Mouse (Mus musculus): ENCODE measurements around the gene Kif26b. TPM values are rescaled to one million over a fixed set of nuclear protein-coding genes. Genes with fewer than 3 reads are reported as not detected.

Kif26b gene
- polyA plus RNA-seq, 1 experiment from 2014 or later = 2.7 TPM

Other genes with a start within 250 kb of the Kif26b start
- 150 and 167 TPM in 2 replicates for gene Cox20, start 210.0 kb upstream of the Kif26b start, polyA plus RNA-seq (2014; fragmentation: Nextera tagmentation; extraction: Ambion mirVana)
- gene Hnrnpu, start 191.3 kb upstream of the Kif26b start, polyA plus RNA-seq (2014; fragmentation: Nextera tagmentation; extraction: Ambion mirVana) = 284 and 334 TPM in 2 replicates
- 5.9 and 7.6 TPM in 2 replicates for gene Efcab2, start 123.0 kb upstream of the Kif26b start, polyA plus RNA-seq (2014; fragmentation: Nextera tagmentation; extraction: Ambion mirVana)

Measured in forebrain, embryonic 14.5 days (tissue).